Mouse (Mus musculus): ENCODE data around the gene Slc12a8.

Gene Slc12a8

DNA sequence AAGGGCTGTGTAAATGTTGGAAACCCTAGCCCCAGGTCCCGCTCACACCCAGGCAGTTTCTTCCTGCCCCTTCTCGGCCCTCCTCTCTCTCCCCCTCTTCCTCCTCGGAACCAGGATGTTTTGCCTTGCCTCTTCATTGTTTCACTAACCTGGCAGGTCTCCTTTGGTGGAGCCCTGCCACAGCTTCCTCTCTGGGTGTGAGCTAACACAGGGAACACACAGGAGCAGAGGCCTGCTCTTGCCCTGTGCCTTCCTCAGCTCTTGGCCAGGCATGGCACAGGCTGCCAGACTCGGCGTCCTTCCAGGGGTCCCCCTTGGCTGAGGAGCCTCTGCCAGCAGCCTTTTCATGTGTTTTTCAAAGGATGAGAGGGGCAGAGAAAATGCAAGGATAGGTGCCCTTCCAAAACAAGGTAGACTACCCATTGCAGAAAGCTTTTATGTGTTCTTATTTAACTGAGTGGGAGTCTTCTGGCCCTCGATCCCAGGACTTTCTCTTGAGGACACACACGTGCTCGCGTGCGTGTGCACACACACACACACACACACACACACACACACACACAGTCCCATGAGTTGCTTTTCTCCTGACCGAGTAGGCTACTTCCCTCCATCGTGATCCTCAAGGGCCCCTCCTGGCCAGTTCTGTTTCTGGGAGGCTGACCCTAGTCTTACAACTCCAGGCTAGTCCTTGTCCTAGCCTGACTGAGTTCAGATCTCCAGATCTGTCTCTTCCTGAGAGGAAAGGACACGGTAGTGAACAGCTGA, 179.9 kb downstream of the Slc12a8 start:
- no peak for DNase-seq (ENCODE audit: low spot score in 2 of 2)

DNA sequence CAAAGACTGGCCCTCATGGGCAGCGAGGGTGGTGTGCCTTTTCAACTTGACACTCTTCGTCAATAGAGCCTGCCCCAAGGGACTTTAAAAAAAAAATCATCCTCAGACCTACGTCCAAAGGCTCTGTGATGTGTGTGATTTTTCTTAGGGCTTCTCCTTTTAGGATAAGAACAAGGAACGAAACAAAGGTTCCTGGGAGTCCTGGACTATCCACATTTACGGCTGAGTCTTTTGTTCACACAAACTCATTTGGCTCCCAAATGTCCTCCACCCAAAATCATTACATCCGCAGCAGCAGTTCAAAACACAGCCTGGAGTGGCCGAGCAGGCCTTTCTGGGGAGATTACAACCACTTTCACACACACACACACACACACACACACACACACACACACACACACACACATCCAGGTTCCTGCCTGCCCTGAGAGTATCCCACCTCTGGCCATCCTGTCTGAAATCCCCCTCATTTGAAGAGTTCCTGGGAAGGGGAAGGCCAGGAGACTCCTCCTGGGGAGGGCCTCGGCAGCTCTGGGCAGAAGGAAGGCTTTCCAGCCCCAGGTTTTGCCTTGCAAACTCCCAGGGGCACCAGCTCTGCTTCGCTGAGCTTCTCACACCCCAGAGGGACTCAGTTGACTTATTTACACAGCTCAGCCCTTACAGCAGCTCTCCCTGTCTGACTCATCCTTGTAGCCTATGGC, 180.6 kb downstream of the Slc12a8 start:
- peak; percentile 41 to 42 for DNase-seq (ENCODE audit: low spot score in 2 of 2)

DNA sequence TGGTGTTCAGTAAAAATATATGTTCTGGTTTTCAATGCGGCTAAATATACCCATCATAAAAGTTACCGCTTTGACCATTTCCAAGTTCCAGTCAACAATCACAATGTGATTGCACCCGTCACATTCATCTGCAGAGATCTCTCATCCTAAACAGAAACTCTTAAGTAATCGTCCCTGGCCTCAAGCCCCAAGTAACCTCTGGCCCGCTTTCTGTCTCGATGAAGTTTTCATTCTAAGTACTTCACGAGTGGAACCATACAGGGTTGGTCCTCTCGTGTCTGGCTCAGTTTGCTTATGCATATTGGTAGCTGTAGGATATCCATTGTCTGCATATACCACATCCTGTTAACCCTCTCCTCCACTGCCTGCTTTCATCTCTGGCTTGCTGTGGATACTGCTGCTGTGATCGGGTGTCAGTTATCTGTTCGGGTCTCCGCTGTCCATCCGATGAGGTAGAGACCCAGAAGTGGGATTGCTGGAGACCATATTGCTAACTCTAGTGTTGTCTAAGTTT, 181.2 kb downstream of the Slc12a8 start:
- DNase-seq (ENCODE audit: low spot score in 2 of 2): no peak

DNA sequence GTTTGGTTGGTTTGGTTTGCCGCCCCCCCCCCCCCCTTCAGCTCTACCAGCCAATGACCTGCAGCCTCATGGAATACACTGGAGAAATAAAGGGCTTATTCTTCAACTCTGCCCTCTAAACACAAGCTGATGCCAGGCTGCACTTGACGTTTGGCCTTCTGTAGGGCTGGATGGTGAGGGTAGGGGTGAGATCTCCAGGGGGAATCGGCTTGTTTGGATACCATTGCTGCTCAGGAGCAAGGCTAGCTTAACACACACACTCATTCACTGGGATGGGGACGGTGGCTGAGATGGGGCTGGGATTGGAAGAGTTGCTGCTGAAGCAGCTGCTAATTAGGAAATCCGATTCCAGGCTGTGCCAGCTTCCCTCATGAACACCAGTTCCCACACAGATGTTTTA, 183.5 kb downstream of the Slc12a8 start:
- no peak for DNase-seq (ENCODE audit: low spot score in 2 of 2)

DNA sequence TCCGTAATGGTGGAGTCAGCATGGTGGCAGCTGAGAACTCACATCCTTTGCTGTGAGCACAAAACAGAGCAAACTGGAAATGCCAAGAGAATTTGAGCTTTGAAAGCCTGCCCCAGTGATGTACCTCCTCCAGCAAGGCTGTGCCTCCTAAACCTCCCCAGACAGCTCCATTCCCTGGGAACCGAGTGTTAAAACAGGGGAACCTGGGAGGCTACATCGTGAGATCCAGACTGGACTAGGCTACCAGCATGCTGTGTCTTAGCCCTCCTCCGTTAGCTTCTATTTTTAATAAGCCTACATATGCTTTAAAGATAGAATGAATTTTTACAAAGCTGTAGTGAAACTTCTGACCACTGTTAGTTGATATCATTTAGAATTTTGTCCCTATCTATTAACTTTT, 184.7 kb downstream of the Slc12a8 start:
- no peak for DNase-seq (ENCODE audit: low spot score in 2 of 2)

DNA sequence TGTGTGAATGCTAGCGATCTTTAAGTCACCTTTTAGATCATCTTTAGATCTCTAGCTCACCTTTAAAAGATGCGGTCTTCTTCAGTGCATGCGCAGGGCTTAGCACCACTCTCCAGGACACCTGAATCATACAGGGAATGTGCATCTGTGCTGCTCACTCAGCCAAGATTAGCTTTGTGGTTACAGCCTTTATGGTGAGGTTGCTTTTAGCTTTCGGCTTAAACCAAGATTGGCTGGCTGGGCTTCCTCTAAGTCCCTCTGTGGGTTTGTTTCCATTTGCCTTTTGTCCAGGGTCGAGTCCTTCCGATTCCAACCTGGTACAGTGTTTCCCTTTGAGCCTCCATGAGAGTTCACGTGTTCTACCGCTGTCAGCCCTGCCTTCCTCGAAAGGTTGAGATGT, 187.2 kb downstream of the Slc12a8 start:
- no peak for DNase-seq (ENCODE audit: low spot score in 2 of 2)

DNA sequence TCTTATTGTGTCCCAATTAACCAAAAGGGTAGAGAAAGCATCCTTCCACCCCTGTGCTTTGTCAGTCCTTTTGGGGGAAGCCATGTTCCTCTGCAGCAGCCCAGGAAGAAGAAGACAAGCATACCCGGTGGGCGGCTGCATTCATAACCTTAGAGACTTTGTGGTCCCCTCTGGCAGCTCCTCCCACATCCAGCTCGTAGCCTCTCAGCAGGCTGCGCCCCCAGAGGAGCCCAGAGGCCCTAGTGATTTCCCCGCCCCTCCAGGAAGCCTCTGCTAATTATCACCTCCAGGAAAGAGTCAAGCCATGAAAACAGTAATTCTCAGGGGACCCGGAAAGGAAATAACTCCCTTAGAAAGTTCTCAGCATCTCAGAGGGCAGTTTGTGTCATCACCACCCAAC, 188.1 kb downstream of the Slc12a8 start:
- peak; percentile 48 to 50 for DNase-seq (ENCODE audit: low spot score in 2 of 2)

DNA sequence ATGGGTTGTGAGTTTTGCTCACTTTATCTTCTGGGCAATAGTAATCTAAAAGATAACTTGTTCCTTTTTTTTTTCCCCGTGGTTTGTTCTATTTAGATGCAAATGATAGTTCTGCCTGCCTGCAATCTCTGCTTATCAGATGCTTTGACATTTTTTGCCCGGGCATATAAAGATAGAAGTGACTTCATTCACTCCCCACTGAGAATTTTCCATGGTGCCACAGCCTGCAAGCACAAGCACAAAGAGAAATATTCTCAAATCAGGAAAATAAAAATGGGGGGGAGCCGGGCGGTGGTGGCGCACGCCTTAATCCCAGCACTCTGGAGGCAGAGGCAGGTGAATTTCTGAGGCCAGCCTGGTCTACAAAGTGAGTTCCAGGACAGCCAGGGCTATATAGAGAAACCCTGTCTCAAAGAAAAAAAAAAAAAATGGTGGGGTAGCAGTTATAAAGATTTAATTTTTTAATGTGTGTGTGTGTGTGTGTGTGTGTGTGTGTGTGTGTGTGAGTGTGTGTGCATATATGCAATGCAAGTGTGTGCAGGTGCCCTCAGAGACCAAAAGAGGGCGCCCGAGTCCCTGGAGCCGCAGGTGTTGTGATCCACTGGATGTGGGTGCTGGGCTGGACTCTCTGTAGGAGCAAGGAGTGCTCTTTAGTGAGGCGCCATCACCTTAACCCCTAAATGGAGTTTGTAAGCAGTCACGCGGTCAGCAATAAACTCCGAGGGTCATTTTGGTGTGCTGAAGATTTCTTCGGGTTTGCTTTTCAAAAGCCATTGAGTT, 189.2 kb downstream of the Slc12a8 start:
- DNase-seq (ENCODE audit: low spot score in 2 of 2): no peak

DNA sequence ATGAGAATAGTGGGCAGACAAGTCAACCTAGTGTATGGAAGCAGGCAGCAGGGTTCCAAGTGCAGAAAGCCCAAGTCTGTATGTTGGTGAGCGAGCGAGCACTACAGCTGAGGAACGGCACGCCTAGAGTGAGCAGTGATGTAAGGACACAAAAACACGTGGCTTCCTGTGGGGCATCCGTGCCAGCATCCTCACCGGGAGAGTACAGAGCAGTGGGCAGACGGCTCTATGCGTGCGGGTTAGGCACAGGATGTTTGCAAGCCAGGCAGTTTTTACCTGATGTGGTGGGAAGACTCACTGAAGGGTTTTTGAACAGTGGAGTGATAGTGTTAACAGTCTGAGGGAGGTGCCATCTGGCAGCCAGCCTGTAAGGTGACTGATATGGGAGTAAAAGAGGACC, 190.9 kb downstream of the Slc12a8 start:
- DNase-seq (ENCODE audit: low spot score in 2 of 2): peak in 1 of 2 experiments; percentile 38

DNA sequence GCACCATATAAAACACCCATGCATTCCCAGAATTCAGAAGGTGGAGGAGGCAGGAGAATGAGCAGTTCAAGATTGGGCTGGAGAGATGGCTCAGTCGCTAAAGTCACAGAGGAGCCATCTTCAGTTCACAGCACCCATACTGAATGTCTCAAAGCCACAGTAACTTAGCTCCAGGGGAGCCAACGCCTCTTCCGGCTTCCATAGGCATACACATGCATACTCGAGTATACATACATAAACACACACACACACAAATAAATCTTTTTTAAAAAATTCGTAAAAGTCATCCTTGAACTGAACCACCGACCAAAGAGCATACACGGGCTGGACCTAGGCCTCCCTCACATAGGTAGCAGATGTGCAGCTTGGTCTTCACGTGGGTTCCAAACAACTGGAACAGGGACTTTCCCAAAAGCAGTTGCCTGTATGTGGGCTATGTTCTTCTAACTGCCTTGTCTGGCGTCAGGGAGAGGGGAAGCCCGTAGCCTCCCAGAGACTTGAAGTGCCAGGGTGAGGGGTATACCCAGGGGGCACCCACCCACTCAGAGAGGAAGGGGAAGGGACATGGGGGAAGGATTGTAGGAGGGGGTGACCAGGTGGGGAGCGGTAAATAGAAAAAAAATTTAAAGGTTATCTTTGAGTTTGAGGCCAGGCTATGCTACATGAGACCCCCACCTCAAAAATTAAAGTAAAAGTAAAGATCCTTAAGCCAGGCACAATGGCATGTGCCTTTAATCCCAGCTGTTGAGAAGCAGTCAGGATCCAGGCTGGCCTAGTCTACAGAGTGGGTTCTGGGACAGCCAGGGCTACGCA, 191.7 kb downstream of the Slc12a8 start:
- DNase-seq (ENCODE audit: low spot score in 2 of 2): peak in 1 of 2 experiments; percentile 37

All from spleen, postnatal 36 days (tissue).